Mouse (Mus musculus): Measurements from ENCODE around the gene Map2k1.

DNA sequence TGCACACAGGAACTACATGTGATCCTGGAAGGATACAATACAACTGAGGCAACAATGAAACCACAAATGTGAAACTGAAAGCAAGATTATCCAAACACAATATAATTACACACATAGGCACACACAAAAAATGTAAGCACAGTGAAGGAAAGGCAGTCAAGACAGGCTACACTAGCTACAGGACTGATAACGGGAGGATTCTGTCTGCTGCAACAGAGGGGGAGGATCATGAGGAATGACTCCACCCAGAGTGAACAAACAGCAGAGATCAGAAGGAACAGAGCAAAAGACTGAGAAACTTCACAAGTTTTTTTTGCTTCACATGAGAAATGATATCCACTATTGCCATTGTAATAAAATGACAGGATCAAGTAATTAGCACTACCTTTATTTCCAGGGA is 96.8 kb downstream of the Map2k1 start:
- TF ChIP-seq CTCF (IDR thresholded peaks at IDR 0.05), result no peak
- TF ChIP-seq POLR2A (IDR thresholded peaks at IDR 0.05; ENCODE audit: insufficient read depth, low read depth, low read length), result no peak
- TF ChIP-seq EP300 (IDR thresholded peaks at IDR 0.05; ENCODE audit: insufficient read depth, low read depth, low read length), result no peak
